Mouse (Mus musculus) testis, postnatal 14 days (tissue): ENCODE results near the gene Stxbp3.

Experiments
- DNase-seq: peaks from one replicate; pipeline ENCODE4 v3.0.0; 2021; ENCODE audit warnings: low spot score

Gene Stxbp3

GRCm38 (mm10) chr3:108762597-108763111 lies 77.7 kb downstream of the Stxbp3 start:
- DNase-seq: no peak

- no peak for DNase-seq
Measured at GRCm38 (mm10) chr3:108759566-108760420, 80.5 kb downstream of the Stxbp3 start.

GRCm38 (mm10) chr3:108757570-108757969 lies 82.8 kb downstream of the Stxbp3 start:
- no peak for DNase-seq

- DNase-seq: no peak
Measured at GRCm38 (mm10) chr3:108756131-108756530, 84.2 kb downstream of the Stxbp3 start.

DNA sequence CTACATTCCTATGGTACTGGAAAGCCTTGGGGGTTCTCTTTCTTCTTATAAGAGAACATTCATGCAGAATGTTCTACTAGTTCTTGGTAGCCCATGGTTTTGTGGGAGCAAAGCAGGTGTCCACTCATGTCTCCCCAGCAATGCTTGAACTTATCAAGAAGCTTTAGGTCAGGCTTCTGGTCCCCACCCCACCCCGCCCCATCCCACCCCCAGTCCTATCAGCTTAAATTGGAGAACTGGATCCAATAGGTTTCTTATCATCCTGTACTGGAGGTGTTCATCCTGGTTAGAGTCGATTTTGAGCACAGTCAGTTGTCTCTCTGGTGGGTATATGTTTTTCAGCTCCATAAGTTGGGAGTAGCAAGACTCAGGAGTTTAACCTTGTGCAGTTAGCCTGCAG lies 84.8 kb downstream of the Stxbp3 start:
- DNase-seq: no peak

DNA sequence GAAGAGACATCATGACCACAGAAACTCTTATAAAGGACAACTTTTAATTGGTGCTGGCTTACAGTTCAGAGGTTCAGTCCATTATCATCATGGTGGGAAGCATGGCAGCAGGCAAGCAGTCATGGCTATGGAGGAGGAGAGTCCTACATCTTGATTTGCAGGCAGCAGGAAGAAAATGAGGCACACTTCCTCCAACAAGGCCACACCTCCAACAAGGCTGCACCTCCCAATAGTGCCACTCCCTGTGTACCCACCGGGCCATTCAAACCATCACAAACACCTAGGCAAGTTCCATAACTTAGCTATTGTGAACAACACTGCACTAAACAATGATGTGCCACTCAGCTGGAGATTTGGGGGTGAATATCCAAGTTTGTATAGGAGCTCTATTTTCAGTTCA lies 85.8 kb downstream of the Stxbp3 start:
- no peak for DNase-seq

DNA sequence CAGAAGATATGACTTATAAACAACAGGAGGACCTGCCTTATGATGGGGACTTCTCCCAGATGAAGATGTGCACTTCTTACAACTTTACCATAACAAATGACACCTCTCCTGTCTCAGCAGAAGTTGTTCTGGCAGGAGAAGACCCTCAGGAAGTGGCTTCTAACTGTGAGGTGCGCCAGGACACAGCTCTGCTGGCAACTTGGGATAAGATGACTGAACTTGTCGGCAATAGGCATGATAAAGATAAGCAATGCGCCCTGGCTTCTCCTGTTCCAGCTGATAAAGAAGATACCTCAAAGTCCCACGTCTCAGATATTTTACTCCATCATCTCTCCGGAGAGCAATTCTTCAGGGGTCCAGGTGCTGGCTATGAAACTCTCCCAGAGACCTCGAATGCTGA lies 88.6 kb downstream of the Stxbp3 start:
- no peak for DNase-seq

- no peak for DNase-seq
Measured at GRCm38 (mm10) chr3:108751061-108751460, 89.3 kb downstream of the Stxbp3 start.

DNA sequence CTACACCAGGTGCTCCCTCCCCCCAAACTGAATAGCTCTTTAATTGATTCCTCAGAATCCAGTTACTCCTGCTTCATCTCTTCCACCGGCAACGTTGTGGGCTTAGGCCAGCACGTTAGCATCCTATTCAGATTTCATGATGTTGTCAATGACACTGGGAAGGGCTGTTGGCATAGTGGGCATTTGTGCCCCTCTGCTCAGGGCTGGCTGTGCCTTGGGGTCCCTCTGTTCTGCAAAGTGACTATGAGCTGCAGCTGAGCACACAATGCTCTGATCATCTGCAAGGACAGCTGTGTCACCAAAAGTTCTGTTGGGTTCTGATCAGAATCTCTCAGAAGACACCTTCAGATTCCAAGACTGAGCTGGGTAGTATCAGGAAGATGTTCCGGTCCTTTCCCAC lies 96.3 kb downstream of the Stxbp3 start:
- no peak for DNase-seq
